Mouse (Mus musculus) kidney, embryonic 14.5 days (tissue): ENCODE results near the gene Ptprk. TPM values are rescaled to one million over a fixed set of nuclear protein-coding genes. Genes with fewer than 3 reads are reported as not detected.
A peak's percentile ranks its signal among the peaks of the same experiment; 100 is the strongest.

Source experiments
- ATAC-seq: fragments of 200-750 bp; cut with Nextera tagmentation; 2 replicates; pipeline ENCODE4 v1.8.0; 2017; ENCODE audit warnings: moderate number of reproducible peaks, mild to moderate bottlenecking, moderate TSS enrichment, moderate library complexity; ENCODE audit not compliant: low FRiP score, low TSS enrichment
- H3K27ac ChIP-seq: fragments of 300-500 bp; sonication (generic); 2 replicates; pipeline ENCODE4 v1.5.1; 2014; ENCODE audit warnings: low read depth, mild to moderate bottlenecking, low read length, moderate library complexity, mixed read lengths
- H3K27me3 ChIP-seq: fragments of 300-500 bp; sonication (generic); 2 replicates; pipeline ENCODE4 v1.6.1; 2014; ENCODE audit warnings: mild to moderate bottlenecking, low read length; ENCODE audit not compliant: control insufficient read depth, insufficient read depth
- H3K36me3 ChIP-seq: fragments of 300-500 bp; sonication (generic); 2 replicates; pipeline ENCODE4 v1.6.1; 2014; ENCODE audit warnings: low read length, mixed read lengths; ENCODE audit not compliant: control insufficient read depth, insufficient read depth
- H3K4me1 ChIP-seq: fragments of 300-500 bp; sonication (generic); 2 replicates; pipeline ENCODE4 v1.6.1; 2014; ENCODE audit warnings: low read length, mixed read lengths; ENCODE audit not compliant: control insufficient read depth, insufficient read depth
- H3K4me2 ChIP-seq: fragments of 300-500 bp; sonication (generic); replicated peaks from 2 replicates; pipeline ENCODE4 v1.6.1; 2014; ENCODE audit warnings: low read depth, mild to moderate bottlenecking, low read length
- H3K4me3 ChIP-seq: fragments of 300-500 bp; sonication (generic); 2 replicates; pipeline ENCODE4 v1.5.1; 2014; ENCODE audit warnings: mild to moderate bottlenecking, low read length
- H3K9ac ChIP-seq: fragments of 300-500 bp; sonication (generic); 2 replicates; pipeline ENCODE4 v1.6.1; 2014; ENCODE audit warnings: low read depth, mild to moderate bottlenecking, low read length, moderate library complexity
- H3K9me3 ChIP-seq: fragments of 300-500 bp; sonication (generic); 2 replicates; pipeline ENCODE4 v1.6.1; 2016; ENCODE audit warnings: low read length; ENCODE audit not compliant: control insufficient read depth
- WGBS: fragments of 180-500 bp; shearing (Covaris S2); extraction: QIAGEN DNeasy Blood & Tissue Kit; methylation state at CpG from one replicate; pipeline ENCODE4 v1.1.7; 2014; 5-methylcytosine and 5-hydroxymethylcytosine counted together
- polyA plus RNA-seq: library from polyadenylated mRNA; unstranded; fragments of >200 nt; fragmentation: Nextera tagmentation; extraction: Ambion mirVana; gene quantifications from 2 replicates; pipeline ENCODE4 v1.2.1, GENCODE M21; 2014

Ptprk gene
- polyA plus RNA-seq, 1 experiment from 2014 or later, result 42.7 TPM

GRCm38 (mm10) chr10:28492206-28492605, 417.6 kb downstream of the Ptprk start:
- H3K4me1 ChIP-seq, result peaks cover 7% of the 10 kb centered on the region; the same call in 1 of the 2 replicates
- no peak overlapping the region for H3K9ac ChIP-seq
- no peaks in the 10 kb centered on the region for H3K27me3 ChIP-seq
- no peak overlapping the region for H3K4me2 ChIP-seq
- WGBS, result 69% methylated on average over 9 of the region's 9 CpGs
- no peaks in the 10 kb centered on the region for H3K36me3 ChIP-seq
- no peaks in the 10 kb centered on the region for H3K9me3 ChIP-seq
- ATAC-seq, result no peak
- H3K27ac ChIP-seq, result no peak overlapping the region
- H3K4me3 ChIP-seq, result no peak overlapping the region

GRCm38 (mm10) chr10:28492870-28493269, 418.2 kb downstream of the Ptprk start:
- Histone ChIP-seq H3K27ac (no peak overlapping the region), H3K4me3 (no peak overlapping the region), H3K4me2 (no peak overlapping the region), H3K27me3 (no peaks in the 10 kb centered on the region), H3K4me1 (peaks cover 7% of the 10 kb centered on the region; the same call in 1 of the 2 replicates), H3K36me3 (no peaks in the 10 kb centered on the region), H3K9me3 (no peaks in the 10 kb centered on the region), H3K9ac (no peak overlapping the region)
- WGBS, result 39% methylated on average over 14 of the region's 14 CpGs
- 0 out of 2 replicates have a peak, but pooled peaks have one; percentile 43 for ATAC-seq

DNA sequence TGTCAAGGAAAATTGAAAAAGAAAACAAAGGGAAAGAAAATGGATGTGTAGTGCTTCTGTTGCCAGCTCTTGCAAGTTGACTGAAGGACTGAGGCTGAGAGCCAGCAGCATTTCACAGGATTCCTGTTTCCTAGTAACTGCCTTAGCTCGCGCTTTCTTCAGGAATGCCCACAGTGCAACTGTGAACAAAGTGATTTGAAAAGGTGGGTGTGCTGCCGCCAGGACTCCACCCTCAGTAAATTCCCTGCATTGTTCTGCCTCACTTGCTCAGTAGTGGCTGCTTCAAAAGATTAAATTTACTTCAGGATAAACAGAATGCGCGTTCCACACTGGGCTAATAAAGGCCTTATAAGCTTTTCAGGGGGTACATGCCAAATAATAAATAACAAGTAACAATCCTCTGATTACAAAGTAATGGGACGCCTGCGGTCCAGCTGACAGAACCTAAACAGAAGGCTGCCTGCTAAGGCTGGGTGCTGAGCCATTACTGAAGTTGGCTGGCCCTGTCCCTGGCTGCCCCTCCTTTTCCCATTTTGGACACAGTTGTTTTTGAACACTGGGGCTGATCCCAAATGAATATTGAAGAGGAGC, 418.7 kb downstream of the Ptprk start:
- Histone ChIP-seq H3K27me3 (no peaks in the 10 kb centered on the region), H3K4me1 (peaks cover 7% of the 10 kb centered on the region; the same call in 1 of the 2 replicates), H3K27ac (no peak overlapping the region), H3K36me3 (no peaks in the 10 kb centered on the region), H3K4me2 (no peak overlapping the region), H3K9me3 (no peaks in the 10 kb centered on the region), H3K4me3 (no peak overlapping the region), H3K9ac (no peak overlapping the region)
- WGBS, result 37% methylated on average over 7 of the region's 7 CpGs
- ATAC-seq, result peak; percentile 43; the same call in 1 of the 2 replicates

- Histone ChIP-seq H3K9me3 (no peaks in the 10 kb centered on the region), H3K27me3 (no peaks in the 10 kb centered on the region), H3K36me3 (no peaks in the 10 kb centered on the region), H3K4me2 (no peak overlapping the region), H3K9ac (no peak overlapping the region), H3K4me3 (no peak overlapping the region), H3K27ac (no peak overlapping the region), H3K4me1 (peaks cover 5% of the 10 kb centered on the region; the same call in 1 of the 2 replicates)
- no peak for ATAC-seq
- 67% methylated on average over 1 of the region's 1 CpGs for WGBS
These were observed 423.2 kb downstream of the Ptprk start for GRCm38 (mm10) chr10:28497791-28498190.

DNA sequence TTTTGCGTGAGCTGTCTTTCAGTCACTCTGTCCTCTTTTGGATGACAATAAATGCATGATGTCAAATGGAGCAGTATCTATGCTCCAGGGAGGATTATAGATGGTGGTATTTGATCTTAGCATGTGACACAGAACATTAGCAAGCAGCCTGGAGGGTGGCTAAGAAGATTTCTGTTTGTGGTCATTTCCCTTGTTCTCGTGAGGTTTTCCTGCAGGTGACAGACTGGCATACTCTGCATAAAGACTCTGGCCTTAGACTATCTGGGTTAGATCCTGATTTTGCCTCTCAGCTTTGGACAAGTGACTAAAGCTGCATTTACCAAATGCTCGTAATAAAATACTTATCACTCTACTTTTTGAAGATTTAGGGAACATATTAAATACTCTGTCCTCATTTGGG, 423.9 kb downstream of the Ptprk start:
- Histone ChIP-seq H3K4me3 (no peak overlapping the region), H3K9me3 (no peaks in the 10 kb centered on the region), H3K36me3 (no peaks in the 10 kb centered on the region), H3K27ac (no peak overlapping the region), H3K4me1 (no peaks in the 10 kb centered on the region), H3K4me2 (no peak overlapping the region), H3K27me3 (no peaks in the 10 kb centered on the region), H3K9ac (no peak overlapping the region)
- 86% methylated on average over 3 of the region's 3 CpGs for WGBS
- no peak for ATAC-seq

DNA sequence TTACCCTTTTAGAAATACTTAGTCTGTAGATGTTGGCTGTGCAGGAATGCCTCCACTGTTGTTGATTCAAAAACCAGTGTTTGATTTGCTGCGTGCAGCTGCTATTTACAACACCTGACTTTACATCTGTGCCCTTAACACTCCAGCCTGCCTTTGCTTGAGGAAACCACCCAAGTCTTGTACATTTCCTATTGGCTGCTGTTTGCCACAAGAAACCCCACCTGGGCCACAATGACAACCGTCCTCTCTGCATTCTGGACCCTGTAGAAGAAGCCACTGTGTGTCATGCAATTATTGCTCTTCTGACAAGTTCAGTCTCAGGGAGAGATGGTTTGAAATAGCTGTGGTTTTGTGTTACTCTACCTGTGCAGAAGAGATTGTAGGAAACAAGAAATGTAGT, 439.0 kb downstream of the Ptprk start:
- Histone ChIP-seq H3K36me3 (no peaks in the 10 kb centered on the region), H3K4me3 (no peak overlapping the region), H3K4me1 (no peaks in the 10 kb centered on the region), H3K4me2 (no peak overlapping the region), H3K27me3 (no peaks in the 10 kb centered on the region), H3K9me3 (no peaks in the 10 kb centered on the region), H3K9ac (no peak overlapping the region), H3K27ac (no peak overlapping the region)
- 84% methylated on average over 2 of the region's 2 CpGs for WGBS
- no peak for ATAC-seq

- H3K36me3 ChIP-seq, result no peaks in the 10 kb centered on the region
- H3K4me2 ChIP-seq, result no peak overlapping the region
- 89% methylated on average over 5 of the region's 5 CpGs for WGBS
- H3K27ac ChIP-seq, result no peak overlapping the region
- H3K9me3 ChIP-seq, result no peaks in the 10 kb centered on the region
- H3K9ac ChIP-seq, result no peak overlapping the region
- ATAC-seq, result no peak
- H3K27me3 ChIP-seq, result no peaks in the 10 kb centered on the region
- no peak overlapping the region for H3K4me3 ChIP-seq
- no peaks in the 10 kb centered on the region for H3K4me1 ChIP-seq
These were observed 441.5 kb downstream of the Ptprk start for GRCm38 (mm10) chr10:28516147-28516546.

GRCm38 (mm10) chr10:28518297-28518696, 443.7 kb downstream of the Ptprk start:
- Histone ChIP-seq H3K9me3 (no peaks in the 10 kb centered on the region), H3K4me3 (no peak overlapping the region), H3K27me3 (no peaks in the 10 kb centered on the region), H3K27ac (no peak overlapping the region), H3K9ac (no peak overlapping the region), H3K4me2 (no peak overlapping the region), H3K4me1 (no peaks in the 10 kb centered on the region; the same call in 1 of the 2 replicates), H3K36me3 (no peaks in the 10 kb centered on the region)
- WGBS, result 88% methylated on average over 3 of the region's 3 CpGs
- ATAC-seq, result no peak

DNA sequence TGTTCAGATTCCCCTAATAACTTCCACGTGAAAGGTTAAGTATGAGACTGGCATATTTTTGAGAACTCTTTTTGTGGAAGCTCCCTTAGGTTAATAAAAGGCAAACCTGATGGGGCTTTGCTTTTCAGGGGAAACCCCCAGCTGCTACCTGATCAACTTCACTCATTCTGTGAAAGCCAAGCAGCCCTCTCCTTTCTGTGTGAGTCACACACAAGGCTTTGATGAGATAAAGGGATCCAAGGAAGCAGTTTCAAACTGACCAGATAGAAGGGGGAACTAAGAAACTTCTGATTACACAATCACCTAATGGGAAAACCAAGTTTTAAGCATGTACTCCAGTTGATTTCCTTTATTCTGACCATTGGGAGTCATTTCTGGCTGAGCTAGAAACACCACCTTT, 445.2 kb downstream of the Ptprk start:
- Histone ChIP-seq H3K9me3 (no peaks in the 10 kb centered on the region), H3K4me1 (no peaks in the 10 kb centered on the region; the same call in 1 of the 2 replicates), H3K9ac (no peak overlapping the region), H3K36me3 (no peaks in the 10 kb centered on the region), H3K4me2 (no peak overlapping the region), H3K4me3 (no peak overlapping the region), H3K27ac (no peak overlapping the region), H3K27me3 (no peaks in the 10 kb centered on the region)
- 85% methylated on average over 1 of the region's 1 CpGs for WGBS
- ATAC-seq, result no peak
